Mouse (Mus musculus) embryonic facial prominence, embryonic 12.5 days (tissue): ENCODE measurements around the gene Rgs3. TPM values are rescaled to one million over a fixed set of nuclear protein-coding genes. Genes with fewer than 3 reads are reported as not detected.
A peak's percentile ranks its signal among the peaks of the same experiment; 100 is the strongest.

Experiments
- ATAC-seq: fragments of 200-750 bp; cut with Nextera tagmentation; 2 replicates; pipeline ENCODE4 v1.8.0; 2017; ENCODE audit not compliant: insufficient number of reproducible peaks, insufficient read depth, low FRiP score, low TSS enrichment
- H3K27ac ChIP-seq: fragments of 300-500 bp; sonication (generic); 2 replicates; pipeline ENCODE4 v1.5.1; 2016; ENCODE audit warnings: mild to moderate bottlenecking
- H3K27me3 ChIP-seq: fragments of 300-500 bp; sonication (generic); 2 replicates; pipeline ENCODE4 v1.6.1; 2016; ENCODE audit warnings: mild to moderate bottlenecking, moderate library complexity
- H3K36me3 ChIP-seq: fragments of 300-500 bp; sonication (generic); 2 replicates; pipeline ENCODE4 v1.6.1; 2016; ENCODE audit warnings: mild to moderate bottlenecking
- H3K4me1 ChIP-seq: fragments of 300-500 bp; sonication (generic); 2 replicates; pipeline ENCODE4 v1.6.1; 2016
- H3K4me2 ChIP-seq: fragments of 300-500 bp; sonication (generic); replicated peaks from 2 replicates; pipeline ENCODE4 v1.6.1; 2016; ENCODE audit warnings: mild to moderate bottlenecking, moderate library complexity
- H3K4me3 ChIP-seq: fragments of 300-500 bp; sonication (generic); 2 replicates; pipeline ENCODE4 v1.5.1; 2016; ENCODE audit warnings: mild to moderate bottlenecking
- H3K9ac ChIP-seq: fragments of 300-500 bp; sonication (generic); 2 replicates; pipeline ENCODE4 v1.6.1; 2016; ENCODE audit warnings: mild to moderate bottlenecking, moderate library complexity
- H3K9me3 ChIP-seq: fragments of 300-500 bp; sonication (generic); 2 replicates; pipeline ENCODE4 v1.6.1; 2016; ENCODE audit warnings: mild to moderate bottlenecking, moderate library complexity
- WGBS: fragments of 180-500 bp; shearing (Covaris S2); methylation state at CpG from one replicate; pipeline ENCODE4 v1.1.7; 2016; 5-methylcytosine and 5-hydroxymethylcytosine counted together
- polyA plus RNA-seq: library from polyadenylated mRNA; unstranded; fragments of >200 nt; fragmentation: Nextera tagmentation; extraction: Ambion mirVana; gene quantifications from 2 replicates; pipeline ENCODE4 v1.2.1, GENCODE M21; 2016

Rgs3 gene
- polyA plus RNA-seq, 1 experiment from 2014 or later: 45.2 TPM

GRCm38 (mm10) chr4:62560963-62561629 is 1.4 kb downstream of the Rgs3 start:
- H3K4me1 ChIP-seq: no peaks in the 10 kb centered on the region
- H3K4me3 ChIP-seq: no peak overlapping the region
- H3K4me2 ChIP-seq: no peak overlapping the region
- 24% methylated on average over 4 of the region's 4 CpGs for WGBS
- no peaks in the 10 kb centered on the region for H3K9me3 ChIP-seq
- peak; percentile 48; the same call in 1 of the 2 replicates for ATAC-seq
- no peak overlapping the region for H3K9ac ChIP-seq
- no peaks in the 10 kb centered on the region for H3K36me3 ChIP-seq
- no peaks in the 10 kb centered on the region for H3K27me3 ChIP-seq
- no peak overlapping the region for H3K27ac ChIP-seq

GRCm38 (mm10) chr4:62561630-62562001 is 2.0 kb downstream of the Rgs3 start:
- Histone ChIP-seq H3K4me3 (no peak overlapping the region), H3K9me3 (no peaks in the 10 kb centered on the region), H3K4me2 (no peak overlapping the region), H3K9ac (no peak overlapping the region), H3K4me1 (no peaks in the 10 kb centered on the region), H3K27me3 (no peaks in the 10 kb centered on the region), H3K36me3 (no peaks in the 10 kb centered on the region), H3K27ac (no peak overlapping the region)
- no peak for ATAC-seq
- WGBS: 48% methylated on average over 3 of the region's 3 CpGs

- Histone ChIP-seq H3K27me3 (no peaks in the 10 kb centered on the region), H3K9ac (no peak overlapping the region), H3K27ac (no peak overlapping the region), H3K9me3 (no peaks in the 10 kb centered on the region), H3K4me1 (no peaks in the 10 kb centered on the region), H3K36me3 (no peaks in the 10 kb centered on the region), H3K4me2 (no peak overlapping the region), H3K4me3 (no peak overlapping the region)
- WGBS: 70% methylated on average over 4 of the region's 4 CpGs
- no peak for ATAC-seq
Observed at GRCm38 (mm10) chr4:62562006-62562405, 2.4 kb downstream of the Rgs3 start.

DNA sequence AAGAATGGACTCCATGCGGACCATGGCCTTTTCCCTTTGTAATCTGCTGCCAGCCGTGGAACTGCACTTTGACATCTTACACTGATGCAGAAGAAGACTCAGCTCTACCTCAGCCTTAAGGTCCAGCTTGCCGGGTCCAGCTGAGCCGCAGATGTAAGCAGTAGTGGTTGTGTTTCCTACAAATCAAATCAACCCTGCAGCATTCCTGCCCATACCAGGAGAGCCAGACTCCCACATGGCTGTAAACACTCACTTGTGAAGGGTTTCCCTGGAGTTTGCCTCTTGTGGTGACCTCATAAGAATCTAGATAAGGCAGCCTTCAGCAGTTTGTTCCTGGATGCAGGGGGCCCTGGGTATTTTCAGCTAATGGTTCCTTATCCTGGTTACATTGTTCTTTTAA is 6.9 kb downstream of the Rgs3 start:
- Histone ChIP-seq H3K9me3 (no peaks in the 10 kb centered on the region), H3K4me2 (no peak overlapping the region), H3K4me1 (no peaks in the 10 kb centered on the region), H3K36me3 (no peaks in the 10 kb centered on the region), H3K4me3 (no peak overlapping the region), H3K27ac (no peak overlapping the region), H3K27me3 (no peaks in the 10 kb centered on the region), H3K9ac (no peak overlapping the region)
- WGBS: 71% methylated on average over 4 of the region's 4 CpGs
- ATAC-seq: no peak

- WGBS: 92% methylated on average over 6 of the region's 6 CpGs
Observed at GRCm38 (mm10) chr4:62567696-62568095, 8.0 kb downstream of the Rgs3 start.

GRCm38 (mm10) chr4:62568359-62568758 is 8.7 kb downstream of the Rgs3 start:
- Histone ChIP-seq H3K4me2 (no peak overlapping the region), H3K27me3 (no peaks in the 10 kb centered on the region), H3K9me3 (no peaks in the 10 kb centered on the region), H3K4me1 (no peaks in the 10 kb centered on the region), H3K9ac (no peak overlapping the region), H3K27ac (no peak overlapping the region), H3K4me3 (no peak overlapping the region), H3K36me3 (no peaks in the 10 kb centered on the region)
- WGBS: 92% methylated on average over 1 of the region's 1 CpGs
- no peak for ATAC-seq

More at GRCm38 (mm10) chr4:62567696-62568095, 8.0 kb downstream of the Rgs3 start:
- H3K27me3 ChIP-seq: no peaks in the 10 kb centered on the region
- no peak overlapping the region for H3K27ac ChIP-seq
- H3K9ac ChIP-seq: no peak overlapping the region
- no peak overlapping the region for H3K4me2 ChIP-seq
- no peak for ATAC-seq
- no peaks in the 10 kb centered on the region for H3K36me3 ChIP-seq
- H3K4me3 ChIP-seq: no peak overlapping the region
- no peaks in the 10 kb centered on the region for H3K9me3 ChIP-seq
- no peaks in the 10 kb centered on the region for H3K4me1 ChIP-seq

DNA sequence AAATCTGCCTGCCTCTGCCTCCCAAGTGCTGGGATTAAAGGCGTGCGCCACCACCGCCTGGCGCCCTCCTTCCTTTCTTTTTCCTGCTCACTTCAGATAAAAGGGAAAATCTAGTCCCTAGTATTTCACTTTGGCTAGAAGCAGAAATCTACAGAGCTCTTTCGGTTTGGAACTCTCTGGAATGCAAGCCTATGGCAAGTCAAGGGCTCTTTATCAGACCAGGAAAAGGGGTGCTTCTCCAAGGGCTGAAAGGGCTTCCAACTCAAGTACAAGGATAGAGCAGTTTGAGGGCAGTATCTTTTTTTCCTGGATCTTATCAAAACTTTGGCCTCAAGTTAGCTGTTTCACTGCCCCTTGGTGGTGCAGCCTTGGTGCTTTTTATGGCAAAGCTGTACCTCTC is 10.0 kb downstream of the Rgs3 start:
- no peak overlapping the region for H3K9ac ChIP-seq
- no peaks in the 10 kb centered on the region for H3K36me3 ChIP-seq
- H3K4me3 ChIP-seq: no peak overlapping the region
- H3K9me3 ChIP-seq: no peaks in the 10 kb centered on the region
- H3K27me3 ChIP-seq: no peaks in the 10 kb centered on the region
- H3K4me2 ChIP-seq: no peak overlapping the region
- ATAC-seq: no peak
- H3K27ac ChIP-seq: no peak overlapping the region
- WGBS: 96% methylated on average over 5 of the region's 5 CpGs
- H3K4me1 ChIP-seq: no peaks in the 10 kb centered on the region

GRCm38 (mm10) chr4:62570029-62570428 is 10.4 kb downstream of the Rgs3 start:
- Histone ChIP-seq H3K4me2 (no peak overlapping the region), H3K36me3 (no peaks in the 10 kb centered on the region), H3K9me3 (no peaks in the 10 kb centered on the region), H3K4me3 (no peak overlapping the region), H3K9ac (no peak overlapping the region), H3K27ac (no peak overlapping the region), H3K27me3 (no peaks in the 10 kb centered on the region), H3K4me1 (no peaks in the 10 kb centered on the region)
- WGBS: 50% methylated on average over 5 of the region's 5 CpGs
- no peak for ATAC-seq

- H3K36me3 ChIP-seq: no peaks in the 10 kb centered on the region
- 0 out of 2 replicates have a peak overlapping the region, but pooled peaks have one; percentile 20 for H3K27ac ChIP-seq
- H3K4me2 ChIP-seq: peak overlapping the region; percentile 82
- H3K9ac ChIP-seq: peak overlapping the region; percentile 30; the same call in 1 of the 2 replicates
- 27% methylated on average over 18 of the region's 18 CpGs for WGBS
- peaks cover 19% of the 10 kb centered on the region for H3K4me1 ChIP-seq
- H3K4me3 ChIP-seq: peak overlapping the region; percentile 44
- ATAC-seq: peak; percentile 67; the same call in 1 of the 2 replicates
- no peaks in the 10 kb centered on the region for H3K9me3 ChIP-seq
- H3K27me3 ChIP-seq: peaks cover 40% of the 10 kb centered on the region
Observed at GRCm38 (mm10) chr4:62582365-62583264, 23.0 kb downstream of the Rgs3 start.

GRCm38 (mm10) chr4:62583265-62584092 is 23.8 kb downstream of the Rgs3 start:
- no peaks in the 10 kb centered on the region for H3K36me3 ChIP-seq
- peak overlapping the region; percentile 30 for H3K9ac ChIP-seq
- peak overlapping the region; percentile 82 for H3K4me2 ChIP-seq
- peaks cover 40% of the 10 kb centered on the region for H3K27me3 ChIP-seq
- H3K4me1 ChIP-seq: peaks cover 19% of the 10 kb centered on the region
- peak; percentile 59 for ATAC-seq
- under 1% methylated on average over 42 of the region's 42 CpGs for WGBS
- peak overlapping the region; percentile 44 for H3K4me3 ChIP-seq
- no peaks in the 10 kb centered on the region for H3K9me3 ChIP-seq
- H3K27ac ChIP-seq: peak overlapping the region; percentile 71

DNA sequence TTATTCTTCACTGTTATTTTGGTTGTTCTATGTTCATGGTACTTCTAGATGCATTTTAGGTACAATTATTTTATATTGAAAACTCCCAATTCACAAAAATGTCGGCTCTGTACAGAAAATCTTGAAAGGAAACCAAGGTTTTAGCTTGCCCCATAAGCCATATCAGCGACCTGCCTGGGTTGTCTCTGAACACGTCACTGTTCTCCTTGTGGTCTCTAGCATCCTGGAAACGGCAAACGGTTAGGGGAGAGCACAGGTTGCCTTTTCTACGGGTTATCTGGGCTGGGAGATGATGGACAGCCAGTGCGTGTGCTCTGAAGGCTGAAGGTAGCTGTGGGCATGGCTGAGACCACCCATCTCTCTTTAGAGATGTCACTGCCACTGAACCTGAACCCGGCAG is 27.4 kb downstream of the Rgs3 start:
- Histone ChIP-seq H3K4me1 (peaks cover 28% of the 10 kb centered on the region), H3K9ac (no peak overlapping the region), H3K27me3 (peaks cover 30% of the 10 kb centered on the region), H3K4me2 (no peak overlapping the region), H3K4me3 (no peak overlapping the region), H3K9me3 (no peaks in the 10 kb centered on the region), H3K27ac (no peak overlapping the region), H3K36me3 (no peaks in the 10 kb centered on the region)
- WGBS: 84% methylated on average over 8 of the region's 8 CpGs
- no peak for ATAC-seq
